Mouse (Mus musculus) cerebellum, adult 2 months (tissue): ENCODE data around the gene H2-Ke6.

Experiments
- CTCF ChIP-seq: fragments of 200-500 bp; IDR thresholded peaks from 2 replicates; pipeline ENCODE4 v1.5.1; 2011; ENCODE audit warnings: low read depth, mild to moderate bottlenecking, control low read depth, low read length, moderate library complexity, borderline replicate concordance; ENCODE audit not compliant: insufficient read depth
- POLR2A ChIP-seq: fragments of 200-500 bp; IDR thresholded peaks from 2 replicates; pipeline ENCODE4 v1.6.1; 2011; ENCODE audit warnings: low read length, control low read depth, borderline replicate concordance; ENCODE audit not compliant: insufficient read depth

- no peak for TF ChIP-seq POLR2A
- TF ChIP-seq CTCF: peak; percentile 67
Measured at GRCm38 (mm10) chr17:34034064-34034463, 6.2 kb upstream of the H2-Ke6 start.
